Mouse (Mus musculus): Measurements from ENCODE around the gene Spg11. TPM values are rescaled to one million over a fixed set of nuclear protein-coding genes. Genes with fewer than 3 reads are reported as not detected.
A peak's percentile ranks its signal among the peaks of the same experiment; 100 is the strongest.
"Not testable (repeated sequence)": the region's sequence is repeated elsewhere in the genome, so short reads cannot be mapped to it uniquely, and the experiment has no call there.

Spg11 gene
- polyA plus RNA-seq, 2 experiments = 8.7 to 11.4 TPM

- no peaks in the 10 kb centered on the region for H3K9me3 ChIP-seq (ENCODE audit: control insufficient read depth, low read length)
- DNase-seq (ENCODE audit: low spot score) = no peak
- no peaks in the 10 kb centered on the region for H3K27me3 ChIP-seq (ENCODE audit: control insufficient read depth, insufficient read depth, low read length)
- WGBS = 1% methylated on average over 48 of the region's 71 CpGs
- peak overlapping the region; percentile 90 for H3K9ac ChIP-seq (ENCODE audit: low read depth, low read length, severe bottlenecking)
- TF ChIP-seq POLR2A (IDR thresholded peaks at IDR 0.05; ENCODE audit: borderline replicate concordance, extremely low read depth, insufficient read depth, insufficient read length) = no peak
- peak; percentile 53 for ATAC-seq (ENCODE audit: low FRiP score, low read depth)
- H3K4me2 ChIP-seq (replicated peaks; ENCODE audit: low read depth, low read length, severe bottlenecking) = peak overlapping the region; percentile 65
- H3K4me3 ChIP-seq (replicated peaks; ENCODE audit: low read length) = peak overlapping the region; percentile 81
- H3K4me1 ChIP-seq (ENCODE audit: control insufficient read depth, insufficient read depth, low read length) = peaks cover 7% of the 10 kb centered on the region; the same call in 1 of the 2 replicates
- peak overlapping the region; percentile 81 for H3K27ac ChIP-seq (replicated peaks; ENCODE audit: low read depth, low read length)
- H3K36me3 ChIP-seq (ENCODE audit: control insufficient read depth, insufficient read depth, low read length) = peaks cover 17% of the 10 kb centered on the region
Measured at GRCm38 (mm10) chr2:122028756-122029700, 89.2 kb downstream of the Spg11 start.

DNA sequence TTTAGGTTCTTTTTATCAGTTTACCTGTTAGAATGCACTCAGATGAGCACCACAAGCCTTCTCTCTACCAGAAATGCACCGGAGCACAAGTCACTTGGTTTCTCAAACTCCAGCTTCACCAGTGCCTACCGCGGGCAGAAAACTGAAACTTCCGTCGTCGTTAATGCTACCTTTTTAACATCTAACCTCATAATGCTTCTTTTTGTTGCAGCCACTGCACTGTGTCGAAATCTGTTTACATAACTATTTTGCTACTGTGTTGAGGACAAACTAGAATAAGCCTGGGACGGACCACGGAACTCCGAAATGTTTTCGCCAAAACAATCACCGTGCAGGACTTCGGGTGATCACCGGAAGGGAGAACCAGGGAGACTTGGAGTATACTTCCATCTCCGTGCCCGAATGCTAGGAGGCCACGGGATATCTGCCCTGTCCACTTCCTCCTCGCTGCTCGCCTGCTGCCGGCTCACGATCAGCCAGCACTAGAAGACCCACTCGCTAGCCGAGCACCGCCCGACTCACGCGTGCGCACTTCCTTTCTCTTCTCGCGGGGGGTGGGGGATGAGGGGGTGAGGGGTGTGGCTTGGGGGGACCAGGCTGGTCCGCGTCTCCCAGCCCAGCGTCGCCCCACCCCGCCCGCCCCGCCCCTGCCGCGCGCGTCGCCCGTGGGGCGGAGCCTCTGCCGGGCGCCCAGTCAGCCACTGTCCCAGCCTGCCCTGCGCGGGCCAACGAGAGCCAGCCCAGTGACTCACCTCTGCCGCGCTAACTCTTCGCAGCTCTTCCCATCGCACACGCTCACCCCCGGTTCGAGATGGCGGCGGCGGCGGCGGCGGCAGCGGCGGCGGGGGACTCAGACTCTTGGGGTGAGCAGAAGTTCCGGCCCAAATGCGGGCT is 90.1 kb downstream of the Spg11 start, which contains the start of gene Eif3j1:
TSS of gene Eif3j1 (plus strand) at position 685 of the 894 bp plus-strand sequence.
- peak within 1 kb of the TSS; percentile 90 for H3K9ac ChIP-seq (ENCODE audit: low read depth, low read length, severe bottlenecking)
- DNase-seq (ENCODE audit: low spot score) = peak; percentile 94
- H3K9me3 ChIP-seq (ENCODE audit: control insufficient read depth, low read length) = no peaks in the 10 kb centered on the region
- peak within 1 kb of the TSS; percentile 65 for H3K4me2 ChIP-seq (replicated peaks; ENCODE audit: low read depth, low read length, severe bottlenecking)
- peaks cover 10% of the 10 kb centered on the region for H3K36me3 ChIP-seq (ENCODE audit: control insufficient read depth, insufficient read depth, low read length)
- peak; percentile 99 for ATAC-seq (ENCODE audit: low FRiP score, low read depth)
- TF ChIP-seq POLR2A (IDR thresholded peaks at IDR 0.05; ENCODE audit: borderline replicate concordance, extremely low read depth, insufficient read depth, insufficient read length) = peak; percentile 98; the same call in 1 of the 2 replicates
- H3K4me3 ChIP-seq (replicated peaks; ENCODE audit: low read length) = peak within 1 kb of the TSS; percentile 81
- peak within 1 kb of the TSS; percentile 85 for H3K27ac ChIP-seq (replicated peaks; ENCODE audit: low read depth, low read length)
- peaks cover 7% of the 10 kb centered on the region; the same call in 1 of the 2 replicates for H3K4me1 ChIP-seq (ENCODE audit: control insufficient read depth, insufficient read depth, low read length)
- under 1% methylated on average over 39 of the region's 67 CpGs for WGBS
- H3K27me3 ChIP-seq (ENCODE audit: control insufficient read depth, insufficient read depth, low read length) = no peaks in the 10 kb centered on the region

DNA sequence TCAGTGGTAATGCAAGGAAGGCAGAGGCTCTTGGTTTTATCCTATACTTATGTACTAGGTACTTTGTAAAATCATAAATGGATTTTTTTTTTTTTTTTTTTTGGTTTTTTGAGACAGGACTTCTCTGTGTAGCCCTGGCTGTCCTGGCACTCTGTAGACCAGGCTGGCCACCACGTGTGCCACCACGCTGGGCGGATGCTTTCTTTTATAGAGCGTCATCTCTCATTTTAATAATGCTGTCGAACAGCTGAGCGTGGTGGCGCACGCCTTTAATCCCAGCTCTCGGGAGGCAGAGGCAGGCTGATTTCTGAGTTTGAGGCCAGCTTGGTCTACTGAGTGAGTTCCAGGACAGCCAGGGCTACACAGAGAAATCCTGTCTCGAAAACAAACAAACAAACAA is 91.1 kb downstream of the Spg11 start:
- not testable (repeated sequence) for DNase-seq (ENCODE audit: low spot score)
- WGBS = 88% methylated on average over 10 of the region's 10 CpGs

DNA sequence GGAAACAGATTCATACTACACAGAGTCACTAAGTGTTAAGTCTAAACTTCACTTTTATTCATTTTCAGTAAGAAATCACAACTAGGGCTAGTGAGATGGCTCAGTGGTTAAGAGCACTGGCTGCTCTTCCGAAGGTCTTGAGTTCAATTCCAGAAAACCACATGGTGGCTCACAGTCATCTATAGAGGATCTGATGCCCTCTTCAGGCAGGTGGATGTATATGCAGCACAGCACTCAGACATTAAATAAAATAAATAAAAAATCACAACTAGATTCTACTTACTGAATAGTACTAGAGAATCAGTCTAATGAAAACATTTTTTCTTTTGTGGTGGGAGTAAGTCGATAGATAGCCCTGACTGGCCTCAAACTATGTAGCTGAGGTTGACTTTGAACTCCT is 95.9 kb downstream of the Spg11 start:
- Histone ChIP-seq H3K9me3 (ENCODE audit: control insufficient read depth, low read length) (no peaks in the 10 kb centered on the region), H3K27ac (replicated peaks; ENCODE audit: low read depth, low read length) (no peak overlapping the region), H3K4me3 (replicated peaks; ENCODE audit: low read length) (no peak overlapping the region), H3K36me3 (ENCODE audit: control insufficient read depth, insufficient read depth, low read length) (no peaks in the 10 kb centered on the region), H3K4me2 (replicated peaks; ENCODE audit: low read depth, low read length, severe bottlenecking) (no peak overlapping the region), H3K4me1 (ENCODE audit: control insufficient read depth, insufficient read depth, low read length) (no peaks in the 10 kb centered on the region), H3K27me3 (ENCODE audit: control insufficient read depth, insufficient read depth, low read length) (no peaks in the 10 kb centered on the region), H3K9ac (ENCODE audit: low read depth, low read length, severe bottlenecking) (no peak overlapping the region)
- TF ChIP-seq POLR2A (IDR thresholded peaks at IDR 0.05; ENCODE audit: borderline replicate concordance, extremely low read depth, insufficient read depth, insufficient read length) = no peak
- DNase-seq (ENCODE audit: low spot score) (no peak), ATAC-seq (ENCODE audit: low FRiP score, low read depth) (no peak)
- WGBS = 83% methylated on average over 2 of the region's 2 CpGs

More for the DNA sequence above, 91.1 kb downstream of the Spg11 start:
- H3K27ac ChIP-seq (replicated peaks; ENCODE audit: low read depth, low read length); ATAC-seq (ENCODE audit: low FRiP score, low read depth); H3K4me1 ChIP-seq (ENCODE audit: control insufficient read depth, insufficient read depth, low read length); H3K36me3 ChIP-seq (ENCODE audit: control insufficient read depth, insufficient read depth, low read length); H3K27me3 ChIP-seq (ENCODE audit: control insufficient read depth, insufficient read depth, low read length); H3K4me2 ChIP-seq (replicated peaks; ENCODE audit: low read depth, low read length, severe bottlenecking); H3K4me3 ChIP-seq (replicated peaks; ENCODE audit: low read length); H3K9me3 ChIP-seq (ENCODE audit: control insufficient read depth, low read length); H3K9ac ChIP-seq (ENCODE audit: low read depth, low read length, severe bottlenecking): not testable (repeated sequence)

DNA sequence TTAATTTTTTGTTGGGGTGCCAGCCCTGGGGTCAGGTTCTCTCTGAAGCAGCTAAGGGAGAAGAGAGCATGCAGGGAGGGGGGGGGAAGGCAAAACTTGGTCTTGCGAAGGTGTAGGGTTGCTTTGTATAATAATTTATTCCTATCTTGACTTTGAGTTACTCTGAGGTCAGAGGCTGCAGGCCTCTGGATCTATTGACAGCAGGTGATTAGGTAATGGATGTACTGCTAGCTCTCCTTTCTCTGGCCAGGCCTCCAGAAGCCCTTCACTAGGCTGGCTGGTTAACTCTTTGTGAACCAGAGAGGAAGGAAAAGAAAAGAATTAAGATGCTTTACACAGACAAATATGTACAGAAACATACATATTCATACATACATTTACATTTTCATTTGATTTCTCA is 99.5 kb downstream of the Spg11 start:
- WGBS = 41% methylated on average over 1 of the region's 1 CpGs
- Histone ChIP-seq H3K4me3 (replicated peaks; ENCODE audit: low read length) (no peak overlapping the region), H3K4me2 (replicated peaks; ENCODE audit: low read depth, low read length, severe bottlenecking) (no peak overlapping the region), H3K4me1 (ENCODE audit: control insufficient read depth, insufficient read depth, low read length) (no peaks in the 10 kb centered on the region), H3K36me3 (ENCODE audit: control insufficient read depth, insufficient read depth, low read length) (peaks cover 11% of the 10 kb centered on the region; the same call in 1 of the 2 replicates), H3K9me3 (ENCODE audit: control insufficient read depth, low read length) (no peaks in the 10 kb centered on the region), H3K9ac (ENCODE audit: low read depth, low read length, severe bottlenecking) (no peak overlapping the region), H3K27ac (replicated peaks; ENCODE audit: low read depth, low read length) (no peak overlapping the region), H3K27me3 (ENCODE audit: control insufficient read depth, insufficient read depth, low read length) (no peaks in the 10 kb centered on the region)
- TF ChIP-seq POLR2A (IDR thresholded peaks at IDR 0.05; ENCODE audit: borderline replicate concordance, extremely low read depth, insufficient read depth, insufficient read length) = no peak
- DNase-seq (ENCODE audit: low spot score) (no peak), ATAC-seq (ENCODE audit: low FRiP score, low read depth) (no peak)
